Mouse (Mus musculus) heart, embryonic 13.5 days (tissue): ENCODE results near the gene St5. TPM values are rescaled to one million over a fixed set of nuclear protein-coding genes. Genes with fewer than 3 reads are reported as not detected.

Experiments used
- ATAC-seq: fragments of 200-750 bp; cut with Nextera tagmentation; 2 replicates; pipeline ENCODE4 v1.8.0; 2017; ENCODE audit warnings: moderate TSS enrichment; ENCODE audit not compliant: insufficient number of reproducible peaks, low FRiP score, low TSS enrichment; ENCODE audit errors: extremely low read depth
- H3K27ac ChIP-seq: fragments of 300-500 bp; sonication (generic); replicated peaks from 2 replicates; pipeline ENCODE4 v1.5.1; 2015; ENCODE audit warnings: moderate library complexity, mild to moderate bottlenecking, inconsistent platforms
- H3K27me3 ChIP-seq: fragments of 300-500 bp; sonication (generic); replicated peaks from 2 replicates; pipeline ENCODE4 v1.6.1; 2015; ENCODE audit warnings: mild to moderate bottlenecking, inconsistent platforms
- H3K36me3 ChIP-seq: fragments of 300-500 bp; sonication (generic); 2 replicates; pipeline ENCODE4 v1.6.1; 2015; ENCODE audit warnings: mild to moderate bottlenecking, inconsistent platforms
- H3K4me1 ChIP-seq: fragments of 300-500 bp; sonication (generic); 2 replicates; pipeline ENCODE4 v1.6.1; 2015; ENCODE audit warnings: inconsistent platforms
- H3K4me2 ChIP-seq: fragments of 300-500 bp; sonication (generic); 2 replicates; pipeline ENCODE4 v1.6.1; 2015; ENCODE audit warnings: inconsistent platforms, mild to moderate bottlenecking, moderate library complexity
- H3K4me3 ChIP-seq: fragments of 300-500 bp; sonication (generic); 2 replicates; pipeline ENCODE4 v1.5.1; 2015; ENCODE audit warnings: moderate library complexity, mild to moderate bottlenecking, inconsistent platforms
- H3K9ac ChIP-seq: fragments of 300-500 bp; sonication (generic); 2 replicates; pipeline ENCODE4 v1.6.1; 2015; ENCODE audit warnings: inconsistent platforms, mild to moderate bottlenecking, moderate library complexity
- H3K9me3 ChIP-seq: fragments of 300-500 bp; sonication (generic); 2 replicates; pipeline ENCODE4 v1.6.1; 2016; ENCODE audit warnings: inconsistent platforms
- WGBS: fragments of 180-500 bp; shearing (Covaris S2); methylation state at CpG from one replicate; pipeline ENCODE4 v1.1.7; 2015; ENCODE audit warnings: mixed read lengths; 5-methylcytosine and 5-hydroxymethylcytosine counted together
- polyA plus RNA-seq: library from polyadenylated mRNA; unstranded; fragments of >200 nt; fragmentation: Nextera tagmentation; extraction: Ambion mirVana; gene quantifications from 2 replicates; pipeline ENCODE4 v1.2.1, GENCODE M21; 2015

The St5 gene
- polyA plus RNA-seq, 1 experiment from 2014 or later: 30.6 TPM

DNA sequence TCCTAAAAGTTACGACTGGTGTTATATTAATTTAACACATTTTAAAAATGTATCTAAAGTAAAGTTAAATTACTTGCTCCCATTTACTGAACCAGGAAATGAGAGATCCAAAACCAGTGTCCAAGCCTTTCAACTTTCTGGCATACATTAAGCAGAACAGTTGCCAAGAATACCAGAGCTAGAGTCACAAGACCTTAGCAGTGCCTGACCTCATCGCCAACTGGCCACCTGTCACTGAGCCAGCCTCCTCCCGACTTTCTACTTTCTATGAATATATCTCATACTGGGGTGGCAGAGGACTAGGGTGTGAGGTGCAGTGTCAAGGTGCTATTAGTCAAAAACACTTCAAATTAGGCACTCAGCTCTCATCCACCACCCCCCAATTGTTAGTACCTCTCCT, 85.6 kb downstream of the St5 start:
- H3K4me2 ChIP-seq: no peak overlapping the region

DNA sequence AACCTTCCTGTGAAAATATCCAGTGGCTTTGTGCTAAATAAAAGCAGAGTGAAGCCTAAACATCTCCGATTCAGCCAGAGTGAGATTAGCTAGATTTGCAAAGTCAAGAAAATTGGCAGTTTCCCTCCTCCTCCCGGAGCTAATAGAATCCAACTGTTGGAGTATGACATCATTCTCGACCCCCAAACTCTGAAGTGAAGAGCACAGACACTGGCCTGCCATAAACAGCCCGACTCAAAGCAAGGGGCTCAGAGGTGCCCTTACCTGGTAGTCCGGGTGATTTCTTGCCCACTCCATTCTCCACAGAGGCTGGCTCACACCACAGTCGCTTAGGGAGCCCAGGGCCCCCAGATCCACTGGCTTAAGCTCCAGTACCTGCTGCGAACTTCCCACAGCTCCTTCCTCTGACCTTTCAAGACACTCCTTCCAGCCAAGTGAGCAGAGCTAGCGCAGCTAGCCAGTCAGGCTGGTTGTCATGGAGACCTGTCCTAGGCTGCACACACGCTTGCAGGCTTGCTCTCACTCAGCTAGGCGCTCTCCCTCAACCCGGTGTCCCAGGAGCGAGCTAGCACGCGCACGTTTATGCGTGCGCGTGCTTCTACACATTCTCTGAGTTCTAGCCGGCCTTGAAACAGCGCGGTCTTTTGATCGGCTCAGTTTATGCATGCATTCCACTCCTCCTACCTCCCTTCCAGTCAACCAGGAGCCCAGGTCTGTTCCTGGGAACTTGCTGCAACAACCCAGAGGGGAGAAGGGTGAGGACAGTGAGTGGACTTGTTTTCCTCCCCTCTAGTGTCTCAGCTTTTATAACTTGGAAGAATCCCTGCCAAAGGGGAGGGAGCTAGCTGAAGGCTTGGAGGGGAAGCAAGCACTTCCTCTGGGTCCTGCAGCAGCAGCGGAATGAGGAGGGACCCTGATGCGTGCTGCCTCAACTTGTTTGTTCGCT, 87.1 kb downstream of the St5 start:
- WGBS: 2% methylated on average over 25 of the region's 25 CpGs
- Histone ChIP-seq H3K9ac (peak overlapping the region; percentile 82), H3K4me2 (peak overlapping the region; percentile 73), H3K36me3 (no peaks in the 10 kb centered on the region), H3K4me1 (peaks cover 85% of the 10 kb centered on the region), H3K9me3 (no peaks in the 10 kb centered on the region), H3K4me3 (peak overlapping the region; percentile 53), H3K27ac (peak overlapping the region; percentile 92), H3K27me3 (no peaks in the 10 kb centered on the region)
- ATAC-seq: peak; percentile 64; the same call in 1 of the 2 replicates

More for the DNA sequence above, 85.6 kb downstream of the St5 start:
- 0 out of 2 replicates have a peak overlapping the region, but pooled peaks have one; percentile 2 for H3K9ac ChIP-seq
- H3K4me1 ChIP-seq: peaks cover 87% of the 10 kb centered on the region
- H3K27me3 ChIP-seq: no peaks in the 10 kb centered on the region
- H3K4me3 ChIP-seq: no peak overlapping the region
- peak overlapping the region; percentile 92 for H3K27ac ChIP-seq
- 25% methylated on average over 3 of the region's 3 CpGs for WGBS
- no peak for ATAC-seq
- H3K36me3 ChIP-seq: no peaks in the 10 kb centered on the region
- H3K9me3 ChIP-seq: no peaks in the 10 kb centered on the region

DNA sequence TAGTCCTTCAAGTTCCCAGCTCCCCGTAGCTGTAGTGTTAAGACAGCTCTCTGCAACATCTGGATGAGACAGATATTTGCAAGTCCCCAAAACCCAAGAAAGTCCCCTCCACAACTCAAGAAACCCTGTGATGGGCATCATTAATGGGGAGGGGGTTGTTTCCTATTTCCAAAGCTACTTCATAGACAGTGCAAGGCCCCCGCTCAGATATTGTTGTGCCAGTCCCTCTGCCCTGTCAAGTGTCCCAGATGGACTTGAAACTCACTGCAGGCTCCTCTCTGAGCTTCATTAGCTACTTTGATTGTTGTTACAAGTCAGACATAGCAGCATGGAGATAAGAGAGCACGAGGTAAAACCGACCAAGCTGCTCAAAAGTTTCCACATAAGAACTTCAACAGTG, 87.8 kb downstream of the St5 start:
- Histone ChIP-seq H3K4me3 (peak overlapping the region; percentile 53), H3K4me1 (peaks cover 83% of the 10 kb centered on the region), H3K27ac (peak overlapping the region; percentile 92), H3K9me3 (no peaks in the 10 kb centered on the region), H3K4me2 (peak overlapping the region; percentile 73), H3K27me3 (no peaks in the 10 kb centered on the region), H3K9ac (peak overlapping the region; percentile 82), H3K36me3 (no peaks in the 10 kb centered on the region)
- ATAC-seq: no peak
- WGBS: 18% methylated on average over 4 of the region's 4 CpGs

DNA sequence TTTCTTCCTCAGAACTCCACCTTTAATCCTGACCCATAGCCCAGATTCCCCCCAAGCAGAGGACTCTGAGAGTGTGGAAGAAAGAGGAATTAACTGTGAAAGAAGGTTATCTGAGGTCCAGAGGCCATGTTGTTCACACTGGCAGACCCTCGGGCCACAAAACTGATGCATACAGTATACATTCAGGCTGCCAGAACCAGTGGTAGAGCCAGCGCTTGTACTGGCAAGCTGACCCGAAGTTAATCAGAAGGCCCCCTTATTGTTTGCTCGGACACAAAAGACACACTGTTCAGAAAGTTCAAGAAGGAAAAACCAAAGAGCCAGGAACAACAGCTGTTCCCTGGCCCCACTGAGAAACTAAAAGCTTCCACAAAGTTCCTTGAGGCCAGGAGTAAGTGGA, 88.5 kb downstream of the St5 start:
- H3K9ac ChIP-seq: peak overlapping the region; percentile 82
- WGBS: 44% methylated on average over 4 of the region's 4 CpGs
- no peaks in the 10 kb centered on the region for H3K36me3 ChIP-seq
- H3K9me3 ChIP-seq: no peaks in the 10 kb centered on the region
- H3K4me1 ChIP-seq: peaks cover 85% of the 10 kb centered on the region
- peak overlapping the region; percentile 53 for H3K4me3 ChIP-seq
- H3K4me2 ChIP-seq: peak overlapping the region; percentile 73
- H3K27me3 ChIP-seq: no peaks in the 10 kb centered on the region
- peak overlapping the region; percentile 92 for H3K27ac ChIP-seq
- ATAC-seq: no peak

- Histone ChIP-seq H3K4me2 (peak overlapping the region; percentile 73), H3K27me3 (no peaks in the 10 kb centered on the region), H3K9me3 (no peaks in the 10 kb centered on the region), H3K36me3 (no peaks in the 10 kb centered on the region), H3K4me3 (peak overlapping the region; percentile 27), H3K4me1 (peaks cover 92% of the 10 kb centered on the region), H3K9ac (peak overlapping the region; percentile 51), H3K27ac (peak overlapping the region; percentile 81)
- no peak for ATAC-seq
- 36% methylated on average over 5 of the region's 5 CpGs for WGBS
Measured at GRCm38 (mm10) chr7:109613531-109614021, 89.8 kb downstream of the St5 start.

DNA sequence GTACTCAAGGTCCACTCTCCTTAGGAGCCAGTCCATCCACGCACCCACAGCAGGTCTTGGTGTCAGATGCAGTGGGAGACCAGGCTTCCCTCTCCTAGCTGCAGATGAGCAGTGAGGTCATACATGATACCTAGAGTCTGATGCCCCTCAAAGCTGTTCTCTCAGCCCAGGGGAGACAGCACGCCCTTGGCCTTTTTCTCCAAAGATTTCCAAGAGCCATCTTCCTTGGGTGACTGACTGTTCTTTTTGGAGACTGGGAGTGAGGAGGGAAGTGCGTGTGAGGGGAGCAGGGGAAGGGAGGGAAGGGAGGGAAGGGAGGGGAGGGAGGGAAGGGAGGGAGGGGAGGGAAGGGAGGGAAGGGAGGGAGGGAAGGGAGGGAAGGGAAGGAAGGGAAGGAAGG, 90.4 kb downstream of the St5 start:
- Histone ChIP-seq H3K4me1 (peaks cover 92% of the 10 kb centered on the region), H3K27ac (no peak overlapping the region; the same call in 1 of the 2 replicates), H3K36me3 (no peaks in the 10 kb centered on the region), H3K27me3 (no peaks in the 10 kb centered on the region), H3K4me2 (no peak overlapping the region), H3K9ac (no peak overlapping the region), H3K4me3 (no peak overlapping the region), H3K9me3 (no peaks in the 10 kb centered on the region)
- 88% methylated on average over 2 of the region's 3 CpGs for WGBS
- no peak for ATAC-seq

DNA sequence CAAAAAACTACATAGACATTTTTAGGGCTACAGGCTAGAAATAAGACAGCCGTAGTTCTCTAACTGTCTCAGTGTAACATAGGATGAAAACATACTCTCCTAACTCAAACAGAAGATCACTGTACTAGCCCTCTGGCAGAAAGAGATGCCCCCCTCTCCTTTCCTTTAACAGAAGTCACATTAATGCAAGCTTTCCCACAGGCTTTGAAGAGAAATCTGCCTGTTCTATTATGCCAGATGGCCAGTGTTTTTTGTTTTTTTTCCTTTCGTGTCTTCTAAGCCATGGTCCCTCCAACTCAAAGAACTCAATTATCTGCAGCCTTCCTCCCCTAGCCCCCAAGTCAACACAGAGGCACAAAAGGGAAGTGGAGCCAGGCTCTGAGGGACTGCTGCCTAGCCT, 90.9 kb downstream of the St5 start:
- H3K4me2 ChIP-seq: no peak overlapping the region
- H3K36me3 ChIP-seq: no peaks in the 10 kb centered on the region
- H3K27ac ChIP-seq: no peak overlapping the region; the same call in 1 of the 2 replicates
- ATAC-seq: no peak
- peaks cover 92% of the 10 kb centered on the region for H3K4me1 ChIP-seq
- H3K4me3 ChIP-seq: no peak overlapping the region
- H3K9ac ChIP-seq: no peak overlapping the region
- 76% methylated on average over 2 of the region's 2 CpGs for WGBS
- H3K27me3 ChIP-seq: no peaks in the 10 kb centered on the region
- no peaks in the 10 kb centered on the region for H3K9me3 ChIP-seq

GRCm38 (mm10) chr7:109610348-109610747, 93.1 kb downstream of the St5 start:
- WGBS: 87% methylated on average over 2 of the region's 2 CpGs

GRCm38 (mm10) chr7:109609565-109610345, 93.7 kb downstream of the St5 start:
- Histone ChIP-seq H3K4me2 (no peak overlapping the region), H3K9me3 (no peaks in the 10 kb centered on the region), H3K4me1 (peaks cover 80% of the 10 kb centered on the region), H3K27ac (0 out of 2 replicates have a peak overlapping the region, but pooled peaks have one; percentile 8), H3K27me3 (no peaks in the 10 kb centered on the region), H3K9ac (no peak overlapping the region), H3K36me3 (no peaks in the 10 kb centered on the region), H3K4me3 (no peak overlapping the region)
- WGBS: 61% methylated on average over 6 of the region's 6 CpGs
- no peak for ATAC-seq

More at GRCm38 (mm10) chr7:109610348-109610747, 93.1 kb downstream of the St5 start:
- Histone ChIP-seq H3K36me3 (no peaks in the 10 kb centered on the region), H3K9ac (no peak overlapping the region), H3K27ac (no peak overlapping the region), H3K4me1 (peaks cover 85% of the 10 kb centered on the region), H3K4me2 (no peak overlapping the region), H3K4me3 (no peak overlapping the region), H3K27me3 (no peaks in the 10 kb centered on the region), H3K9me3 (no peaks in the 10 kb centered on the region)
- no peak for ATAC-seq

DNA sequence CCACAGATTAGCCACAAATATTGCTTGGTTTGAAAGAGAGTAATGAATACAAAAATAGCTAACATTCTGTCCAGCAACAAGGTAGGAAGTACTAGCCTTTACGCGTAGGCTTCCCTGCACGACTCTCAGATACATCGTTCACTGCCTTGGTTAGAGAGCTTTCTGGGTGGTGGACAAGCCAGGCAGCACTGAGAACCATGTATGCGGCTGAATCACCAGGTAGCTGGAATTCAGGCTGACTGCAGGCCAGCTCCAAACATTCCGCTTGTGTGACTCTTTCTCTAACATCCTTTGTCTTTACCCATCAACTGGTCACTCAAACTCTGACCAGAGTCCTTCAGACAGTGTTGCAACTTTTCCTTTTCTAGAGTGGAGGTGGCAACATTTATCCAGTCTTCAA, 94.6 kb downstream of the St5 start:
- WGBS: 83% methylated on average over 6 of the region's 6 CpGs
- ATAC-seq: no peak
- no peak overlapping the region for H3K9ac ChIP-seq

DNA sequence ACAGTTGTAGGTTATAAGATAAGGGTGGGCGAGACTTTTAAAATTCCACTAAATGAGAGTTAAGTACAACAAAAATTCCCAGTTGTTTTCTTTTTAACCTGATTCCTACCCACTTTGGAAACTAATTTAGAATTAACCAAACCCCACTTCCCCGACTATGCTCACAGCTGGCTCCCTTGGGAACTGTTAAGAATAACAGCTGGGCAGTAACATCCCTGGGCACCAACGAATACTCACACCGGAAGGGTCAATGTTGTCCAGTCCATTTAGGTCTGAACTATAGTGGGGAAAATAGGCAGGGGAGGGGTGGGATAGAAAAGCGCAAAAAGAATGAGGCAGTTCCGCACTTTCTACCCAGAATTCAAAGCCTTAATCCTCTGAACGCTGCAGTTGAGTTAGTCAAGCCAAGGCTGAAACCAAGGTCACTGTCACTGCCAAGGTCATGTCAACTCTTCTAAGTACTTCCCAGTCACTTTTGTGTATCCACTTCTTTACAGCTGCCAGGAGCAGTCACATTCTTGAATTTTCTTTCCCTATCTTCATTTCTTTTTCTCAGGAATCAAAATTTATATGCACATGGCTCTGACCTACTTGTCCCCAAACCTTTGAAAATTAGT, 96.3 kb downstream of the St5 start:
- H3K4me1 ChIP-seq: peaks cover 73% of the 10 kb centered on the region
- H3K4me3 ChIP-seq: no peak overlapping the region
- no peaks in the 10 kb centered on the region for H3K27me3 ChIP-seq
- no peak for ATAC-seq
- H3K9ac ChIP-seq: no peak overlapping the region
- no peak overlapping the region for H3K4me2 ChIP-seq
- whole genome bisulfite sequencing: 66% methylated on average over 7 of the region's 7 CpGs
- H3K27ac ChIP-seq: peak overlapping the region; percentile 70
- H3K36me3 ChIP-seq: no peaks in the 10 kb centered on the region
- no peaks in the 10 kb centered on the region for H3K9me3 ChIP-seq

More for the DNA sequence above, 94.6 kb downstream of the St5 start:
- Histone ChIP-seq H3K36me3 (no peaks in the 10 kb centered on the region), H3K27ac (peak overlapping the region; percentile 70), H3K4me2 (no peak overlapping the region), H3K27me3 (no peaks in the 10 kb centered on the region), H3K4me1 (peaks cover 70% of the 10 kb centered on the region), H3K4me3 (no peak overlapping the region), H3K9me3 (no peaks in the 10 kb centered on the region)
